Mouse (Mus musculus): ENCODE results near the gene E2f6. TPM values are rescaled to one million over a fixed set of nuclear protein-coding genes. Genes with fewer than 3 reads are reported as not detected.

Gene E2f6
- polyA plus RNA-seq, 1 experiment from 2014 or later = 67.0 TPM

- WGBS = 57% methylated on average over 3 of the region's 3 CpGs
- ATAC-seq (ENCODE audit: insufficient number of reproducible peaks, low FRiP score, low TSS enrichment, low read depth) = no peak
- no peaks in the 10 kb centered on the region for H3K4me1 ChIP-seq (ENCODE audit: control insufficient read depth, insufficient read depth, low read length)
Measured at GRCm38 (mm10) chr12:16876667-16877066, 65.9 kb downstream of the E2f6 start.

GRCm38 (mm10) chr12:16877141-16877540 is 66.4 kb downstream of the E2f6 start:
- ATAC-seq (ENCODE audit: insufficient number of reproducible peaks, low FRiP score, low TSS enrichment, low read depth) (no peak), DNase-seq (ENCODE audit: low spot score) (no peak)
- H3K4me2 ChIP-seq (ENCODE audit: low read depth, severe bottlenecking) = no peak overlapping the region
- H3K4me1 ChIP-seq (ENCODE audit: control insufficient read depth, insufficient read depth, low read length) = no peaks in the 10 kb centered on the region
- H3K27me3 ChIP-seq (ENCODE audit: control insufficient read depth, insufficient read depth, low read length) = no peaks in the 10 kb centered on the region
- no peaks in the 10 kb centered on the region for H3K36me3 ChIP-seq (ENCODE audit: control insufficient read depth, insufficient read depth, low read length)
- no peak overlapping the region for H3K27ac ChIP-seq (replicated peaks; ENCODE audit: low read depth, low read length)
- H3K9me3 ChIP-seq (ENCODE audit: control insufficient read depth, low read length) = no peaks in the 10 kb centered on the region
- no peak overlapping the region for H3K9ac ChIP-seq (ENCODE audit: low read length)
- 77% methylated on average over 5 of the region's 5 CpGs for WGBS
- no peak overlapping the region for H3K4me3 ChIP-seq (ENCODE audit: low read depth, low read length)

More at GRCm38 (mm10) chr12:16876667-16877066, 65.9 kb downstream of the E2f6 start:
- Histone ChIP-seq H3K9ac (ENCODE audit: low read length) (no peak overlapping the region), H3K27me3 (ENCODE audit: control insufficient read depth, insufficient read depth, low read length) (no peaks in the 10 kb centered on the region), H3K9me3 (ENCODE audit: control insufficient read depth, low read length) (no peaks in the 10 kb centered on the region), H3K27ac (replicated peaks; ENCODE audit: low read depth, low read length) (no peak overlapping the region), H3K4me2 (ENCODE audit: low read depth, severe bottlenecking) (no peak overlapping the region), H3K4me3 (ENCODE audit: low read depth, low read length) (no peak overlapping the region), H3K36me3 (ENCODE audit: control insufficient read depth, insufficient read depth, low read length) (no peaks in the 10 kb centered on the region)
- DNase-seq (ENCODE audit: low spot score) = no peak

GRCm38 (mm10) chr12:16877679-16878078 is 66.9 kb downstream of the E2f6 start:
- H3K4me3 ChIP-seq (ENCODE audit: low read depth, low read length) = no peak overlapping the region
- no peaks in the 10 kb centered on the region for H3K9me3 ChIP-seq (ENCODE audit: control insufficient read depth, low read length)
- ATAC-seq (ENCODE audit: insufficient number of reproducible peaks, low FRiP score, low TSS enrichment, low read depth) (no peak), DNase-seq (ENCODE audit: low spot score) (no peak)
- H3K4me2 ChIP-seq (ENCODE audit: low read depth, severe bottlenecking) = no peak overlapping the region
- H3K27ac ChIP-seq (replicated peaks; ENCODE audit: low read depth, low read length) = no peak overlapping the region
- WGBS = 42% methylated on average over 1 of the region's 1 CpGs
- H3K36me3 ChIP-seq (ENCODE audit: control insufficient read depth, insufficient read depth, low read length) = no peaks in the 10 kb centered on the region
- no peak overlapping the region for H3K9ac ChIP-seq (ENCODE audit: low read length)
- no peaks in the 10 kb centered on the region for H3K27me3 ChIP-seq (ENCODE audit: control insufficient read depth, insufficient read depth, low read length)
- H3K4me1 ChIP-seq (ENCODE audit: control insufficient read depth, insufficient read depth, low read length) = no peaks in the 10 kb centered on the region

GRCm38 (mm10) chr12:16879369-16879768 is 68.6 kb downstream of the E2f6 start:
- DNase-seq (ENCODE audit: low spot score) (no peak), ATAC-seq (ENCODE audit: insufficient number of reproducible peaks, low FRiP score, low TSS enrichment, low read depth) (no peak)
- no peaks in the 10 kb centered on the region for H3K27me3 ChIP-seq (ENCODE audit: control insufficient read depth, insufficient read depth, low read length)
- no peaks in the 10 kb centered on the region for H3K36me3 ChIP-seq (ENCODE audit: control insufficient read depth, insufficient read depth, low read length)
- H3K4me3 ChIP-seq (ENCODE audit: low read depth, low read length) = no peak overlapping the region
- no peak overlapping the region for H3K4me2 ChIP-seq (ENCODE audit: low read depth, severe bottlenecking)
- no peak overlapping the region for H3K9ac ChIP-seq (ENCODE audit: low read length)
- H3K27ac ChIP-seq (replicated peaks; ENCODE audit: low read depth, low read length) = no peak overlapping the region
- no peaks in the 10 kb centered on the region for H3K9me3 ChIP-seq (ENCODE audit: control insufficient read depth, low read length)
- no peaks in the 10 kb centered on the region for H3K4me1 ChIP-seq (ENCODE audit: control insufficient read depth, insufficient read depth, low read length)
- WGBS = 90% methylated on average over 1 of the region's 1 CpGs

- Histone ChIP-seq H3K4me3 (ENCODE audit: low read depth, low read length) (no peak overlapping the region), H3K36me3 (ENCODE audit: control insufficient read depth, insufficient read depth, low read length) (no peaks in the 10 kb centered on the region), H3K9ac (ENCODE audit: low read length) (no peak overlapping the region), H3K4me2 (ENCODE audit: low read depth, severe bottlenecking) (no peak overlapping the region), H3K4me1 (ENCODE audit: control insufficient read depth, insufficient read depth, low read length) (no peaks in the 10 kb centered on the region), H3K9me3 (ENCODE audit: control insufficient read depth, low read length) (no peaks in the 10 kb centered on the region), H3K27me3 (ENCODE audit: control insufficient read depth, insufficient read depth, low read length) (no peaks in the 10 kb centered on the region), H3K27ac (replicated peaks; ENCODE audit: low read depth, low read length) (no peak overlapping the region)
- 91% methylated on average over 4 of the region's 4 CpGs for WGBS
- DNase-seq (ENCODE audit: low spot score) = no peak
- no peak for ATAC-seq (ENCODE audit: insufficient number of reproducible peaks, low FRiP score, low TSS enrichment, low read depth)
Measured at GRCm38 (mm10) chr12:16880077-16880476, 69.3 kb downstream of the E2f6 start.

- Histone ChIP-seq H3K9me3 (ENCODE audit: control insufficient read depth, low read length) (no peaks in the 10 kb centered on the region), H3K4me2 (ENCODE audit: low read depth, severe bottlenecking) (no peak overlapping the region), H3K27me3 (ENCODE audit: control insufficient read depth, insufficient read depth, low read length) (no peaks in the 10 kb centered on the region), H3K9ac (ENCODE audit: low read length) (no peak overlapping the region), H3K4me3 (ENCODE audit: low read depth, low read length) (no peak overlapping the region), H3K4me1 (ENCODE audit: control insufficient read depth, insufficient read depth, low read length) (no peaks in the 10 kb centered on the region), H3K27ac (replicated peaks; ENCODE audit: low read depth, low read length) (no peak overlapping the region), H3K36me3 (ENCODE audit: control insufficient read depth, insufficient read depth, low read length) (no peaks in the 10 kb centered on the region)
- no peak for DNase-seq (ENCODE audit: low spot score)
- WGBS = 86% methylated on average over 3 of the region's 3 CpGs
- ATAC-seq (ENCODE audit: insufficient number of reproducible peaks, low FRiP score, low TSS enrichment, low read depth) = no peak
Measured at GRCm38 (mm10) chr12:16882442-16882841, 71.7 kb downstream of the E2f6 start.

GRCm38 (mm10) chr12:16883111-16883510 is 72.3 kb downstream of the E2f6 start:
- Histone ChIP-seq H3K9me3 (ENCODE audit: control insufficient read depth, low read length) (no peaks in the 10 kb centered on the region), H3K4me3 (ENCODE audit: low read depth, low read length) (no peak overlapping the region), H3K4me1 (ENCODE audit: control insufficient read depth, insufficient read depth, low read length) (no peaks in the 10 kb centered on the region), H3K9ac (ENCODE audit: low read length) (no peak overlapping the region), H3K36me3 (ENCODE audit: control insufficient read depth, insufficient read depth, low read length) (no peaks in the 10 kb centered on the region), H3K27ac (replicated peaks; ENCODE audit: low read depth, low read length) (no peak overlapping the region), H3K27me3 (ENCODE audit: control insufficient read depth, insufficient read depth, low read length) (no peaks in the 10 kb centered on the region), H3K4me2 (ENCODE audit: low read depth, severe bottlenecking) (no peak overlapping the region)
- ATAC-seq (ENCODE audit: insufficient number of reproducible peaks, low FRiP score, low TSS enrichment, low read depth) (no peak), DNase-seq (ENCODE audit: low spot score) (no peak)
- 55% methylated on average over 7 of the region's 7 CpGs for WGBS

GRCm38 (mm10) chr12:16884534-16884933 is 73.8 kb downstream of the E2f6 start:
- Histone ChIP-seq H3K4me3 (ENCODE audit: low read depth, low read length) (no peak overlapping the region), H3K36me3 (ENCODE audit: control insufficient read depth, insufficient read depth, low read length) (no peaks in the 10 kb centered on the region), H3K4me2 (ENCODE audit: low read depth, severe bottlenecking) (no peak overlapping the region), H3K27me3 (ENCODE audit: control insufficient read depth, insufficient read depth, low read length) (no peaks in the 10 kb centered on the region), H3K9ac (ENCODE audit: low read length) (no peak overlapping the region), H3K4me1 (ENCODE audit: control insufficient read depth, insufficient read depth, low read length) (no peaks in the 10 kb centered on the region), H3K27ac (replicated peaks; ENCODE audit: low read depth, low read length) (no peak overlapping the region), H3K9me3 (ENCODE audit: control insufficient read depth, low read length) (no peaks in the 10 kb centered on the region)
- DNase-seq (ENCODE audit: low spot score) = no peak
- no peak for ATAC-seq (ENCODE audit: insufficient number of reproducible peaks, low FRiP score, low TSS enrichment, low read depth)
- WGBS = 89% methylated on average over 4 of the region's 4 CpGs

- no peak overlapping the region for H3K9ac ChIP-seq (ENCODE audit: low read length)
- ATAC-seq (ENCODE audit: insufficient number of reproducible peaks, low FRiP score, low TSS enrichment, low read depth) (no peak), DNase-seq (ENCODE audit: low spot score) (no peak)
- 90% methylated on average over 6 of the region's 6 CpGs for WGBS
- no peaks in the 10 kb centered on the region for H3K9me3 ChIP-seq (ENCODE audit: control insufficient read depth, low read length)
- no peak overlapping the region for H3K4me2 ChIP-seq (ENCODE audit: low read depth, severe bottlenecking)
- no peaks in the 10 kb centered on the region for H3K27me3 ChIP-seq (ENCODE audit: control insufficient read depth, insufficient read depth, low read length)
- no peaks in the 10 kb centered on the region for H3K36me3 ChIP-seq (ENCODE audit: control insufficient read depth, insufficient read depth, low read length)
- H3K27ac ChIP-seq (replicated peaks; ENCODE audit: low read depth, low read length) = no peak overlapping the region
- H3K4me1 ChIP-seq (ENCODE audit: control insufficient read depth, insufficient read depth, low read length) = no peaks in the 10 kb centered on the region
- H3K4me3 ChIP-seq (ENCODE audit: low read depth, low read length) = no peak overlapping the region
Measured at GRCm38 (mm10) chr12:16886354-16886753, 75.6 kb downstream of the E2f6 start.
